Mouse (Mus musculus) left cerebral cortex, adult 11 months (tissue): ENCODE results near the gene Zmiz1.

Experiments
- DNase-seq: peaks from one replicate; pipeline ENCODE4 v3.0.0; 2022; ENCODE audit warnings: low spot score

The Zmiz1 gene

GRCm38 (mm10) chr14:25492567-25493279 is 33.7 kb downstream of the Zmiz1 start:
- no peak for DNase-seq

- no peak for DNase-seq
These were observed 34.6 kb downstream of the Zmiz1 start for GRCm38 (mm10) chr14:25493301-25494241.

GRCm38 (mm10) chr14:25494778-25495177 is 35.8 kb downstream of the Zmiz1 start:
- no peak for DNase-seq

GRCm38 (mm10) chr14:25496116-25496515 is 37.1 kb downstream of the Zmiz1 start:
- DNase-seq: no peak

GRCm38 (mm10) chr14:25496989-25497388 is 38.0 kb downstream of the Zmiz1 start:
- no peak for DNase-seq

GRCm38 (mm10) chr14:25497596-25497995 is 38.6 kb downstream of the Zmiz1 start:
- DNase-seq: no peak

GRCm38 (mm10) chr14:25498367-25498766 is 39.4 kb downstream of the Zmiz1 start:
- no peak for DNase-seq

- DNase-seq: no peak
These were observed 40.5 kb downstream of the Zmiz1 start for GRCm38 (mm10) chr14:25499526-25499925.

- DNase-seq: no peak
These were observed 41.6 kb downstream of the Zmiz1 start for GRCm38 (mm10) chr14:25500511-25501120.

- no peak for DNase-seq
These were observed 42.5 kb downstream of the Zmiz1 start for GRCm38 (mm10) chr14:25501481-25501880.

GRCm38 (mm10) chr14:25502355-25502754 is 43.4 kb downstream of the Zmiz1 start:
- no peak for DNase-seq

- no peak for DNase-seq
These were observed 45.3 kb downstream of the Zmiz1 start for GRCm38 (mm10) chr14:25504241-25504640.

- no peak for DNase-seq
These were observed 46.3 kb downstream of the Zmiz1 start for GRCm38 (mm10) chr14:25505201-25505671.

- DNase-seq: no peak
These were observed 49.2 kb downstream of the Zmiz1 start for GRCm38 (mm10) chr14:25508111-25508756.

GRCm38 (mm10) chr14:25508757-25509139 is 49.8 kb downstream of the Zmiz1 start:
- no peak for DNase-seq

GRCm38 (mm10) chr14:25509450-25510129 is 50.6 kb downstream of the Zmiz1 start:
- DNase-seq: no peak

GRCm38 (mm10) chr14:25510362-25510761 is 51.4 kb downstream of the Zmiz1 start:
- no peak for DNase-seq

GRCm38 (mm10) chr14:25510987-25511386 is 52.0 kb downstream of the Zmiz1 start:
- no peak for DNase-seq

GRCm38 (mm10) chr14:25511564-25511963 is 52.6 kb downstream of the Zmiz1 start:
- DNase-seq: no peak

GRCm38 (mm10) chr14:25511967-25512366 is 53.0 kb downstream of the Zmiz1 start:
- DNase-seq: no peak

- no peak for DNase-seq
These were observed 53.8 kb downstream of the Zmiz1 start for GRCm38 (mm10) chr14:25512803-25513202.
